Mouse (Mus musculus) MEL (cell line): ENCODE results near the gene Gng7. TPM values are rescaled to one million over a fixed set of nuclear protein-coding genes. Genes with fewer than 3 reads are reported as not detected.

ENCODE experiments used
- DNase-seq: peaks from one replicate; pipeline ENCODE4 v3.0.0; 2011; ENCODE audit warnings: low read depth, low spot score
- H3K27ac ChIP-seq: 2 replicates; pipeline ENCODE4 v1.5.1; 2012; ENCODE audit warnings: low read depth, mild to moderate bottlenecking, control low read depth, low read length, moderate library complexity; ENCODE audit not compliant: control insufficient read depth
- H3K27me3 ChIP-seq, 2 experiments: fragments of 150-350 bp in 1 of 2; sonication (generic) in 1 of 2; 2 replicates each; pipeline ENCODE4 v1.6.1; 2012; ENCODE audit warnings: low read length in 2 of 2, mild to moderate bottlenecking in 2 of 2, improper control_type of control experiment in 1 of 2, moderate library complexity in 1 of 2; ENCODE audit not compliant: insufficient read depth in 2 of 2, control insufficient read depth in 1 of 2
- H3K36me3 ChIP-seq, 2 experiments: 2 replicates each; pipeline ENCODE4 v1.6.1; 2012 to 2014; ENCODE audit warnings: low read length in 2 of 2, improper control_type of control experiment in 1 of 2, inconsistent platforms in 1 of 2, mild to moderate bottlenecking in 1 of 2; ENCODE audit not compliant: insufficient read depth in 2 of 2, control insufficient read depth in 1 of 2
- H3K4me1 ChIP-seq, 2 experiments: fragments of 150-350 bp in 1 of 2; sonication (generic) in 1 of 2; 2 replicates each; pipeline ENCODE4 v1.6.1; 2012; ENCODE audit warnings: low read length in 2 of 2, improper control_type of control experiment in 1 of 2, mild to moderate bottlenecking in 1 of 2; ENCODE audit not compliant: insufficient read depth in 2 of 2, control insufficient read depth in 1 of 2
- H3K4me3 ChIP-seq, 2 experiments: fragments of 150-350 bp in 1 of 2; sonication (generic) in 1 of 2; 2 replicates each; pipeline ENCODE4 v1.5.1; 2012; ENCODE audit warnings: low read depth in 2 of 2, low read length in 2 of 2, mild to moderate bottlenecking in 2 of 2, moderate library complexity in 2 of 2, control low read depth in 1 of 2, improper control_type of control experiment in 1 of 2; ENCODE audit not compliant: control insufficient read depth in 1 of 2, insufficient read depth in 1 of 2
- H3K79me2 ChIP-seq: 2 replicates; pipeline ENCODE4 v1.6.1; 2012; ENCODE audit warnings: mild to moderate bottlenecking, low read length, moderate library complexity; ENCODE audit not compliant: control insufficient read depth, poor library complexity, insufficient read depth
- H3K9ac ChIP-seq: 2 replicates; pipeline ENCODE4 v1.6.1; 2012; ENCODE audit warnings: low read depth, mild to moderate bottlenecking, control low read depth, low read length, moderate library complexity; ENCODE audit not compliant: control insufficient read depth, poor library complexity, severe bottlenecking
- H3K9me3 ChIP-seq: fragments of 150-350 bp; sonication (generic); replicated peaks from 2 replicates; pipeline ENCODE4 v1.6.1; 2012; ENCODE audit warnings: mild to moderate bottlenecking, low read length, improper control_type of control experiment, moderate library complexity; ENCODE audit not compliant: insufficient read depth
- BHLHE40 ChIP-seq: IDR thresholded peaks from 2 replicates; pipeline ENCODE4 v1.6.1; 2012; ENCODE audit warnings: low read depth, mild to moderate bottlenecking, inconsistent platforms, low read length, improper control_type of control experiment, borderline replicate concordance
- CHD1 ChIP-seq: IDR thresholded peaks from 2 replicates; pipeline ENCODE4 v1.6.1; 2012; ENCODE audit warnings: low read depth, mild to moderate bottlenecking, inconsistent platforms, low read length, improper control_type of control experiment
- CHD2 ChIP-seq: IDR thresholded peaks from 2 replicates; pipeline ENCODE4 v1.6.1; 2011; ENCODE audit warnings: low read length, improper control_type of control experiment
- CTCF ChIP-seq, 3 experiments: IDR thresholded peaks in 2 of 3; conservative IDR thresholded peaks in 1 of 3; 2 replicates each; pipeline ENCODE4 v1.5.1; 2011 to 2012; ENCODE audit warnings: low read length in 3 of 3, low read depth in 2 of 3, mild to moderate bottlenecking in 2 of 3, improper control_type of control experiment in 1 of 3, inconsistent platforms in 1 of 3, mixed read lengths in 1 of 3, moderate library complexity in 1 of 3; ENCODE audit not compliant: control insufficient read depth in 1 of 3, insufficient read depth in 1 of 3, poor library complexity in 1 of 3, severe bottlenecking in 1 of 3
- E2F4 ChIP-seq: IDR thresholded peaks from 2 replicates; pipeline ENCODE4 v1.6.1; 2011; ENCODE audit warnings: low read depth, low read length, improper control_type of control experiment, borderline replicate concordance
- ELF1 ChIP-seq: IDR thresholded peaks from 2 replicates; pipeline ENCODE4 v1.6.1; 2014; ENCODE audit warnings: low read depth, mild to moderate bottlenecking, inconsistent platforms, low read length, improper control_type of control experiment, moderate library complexity
- EP300 ChIP-seq, 2 experiments: IDR thresholded peaks; 2 replicates each; pipeline ENCODE4 v1.6.1; 2011; ENCODE audit warnings: improper control_type of control experiment in 2 of 2, low read length in 2 of 2, low read depth in 1 of 2, mild to moderate bottlenecking in 1 of 2
- GABPA ChIP-seq: IDR thresholded peaks from 2 replicates; pipeline ENCODE4 v1.6.1; 2012; ENCODE audit warnings: low read depth, mild to moderate bottlenecking, inconsistent platforms, low read length, improper control_type of control experiment, moderate library complexity
- HCFC1 ChIP-seq: IDR thresholded peaks from 2 replicates; pipeline ENCODE4 v1.6.1; 2012; ENCODE audit warnings: low read depth, mild to moderate bottlenecking, inconsistent platforms, low read length, improper control_type of control experiment, moderate library complexity
- KAT2A ChIP-seq: conservative IDR thresholded peaks from 2 replicates; pipeline ENCODE4 v1.6.1; 2012; ENCODE audit warnings: low read depth, low read length, improper control_type of control experiment, inconsistent platforms
- MYB ChIP-seq: IDR thresholded peaks from 2 replicates; pipeline ENCODE4 v1.6.1; 2011; ENCODE audit warnings: mild to moderate bottlenecking, low read depth, low read length, improper control_type of control experiment
- NRF1 ChIP-seq: IDR thresholded peaks from 2 replicates; pipeline ENCODE4 v1.6.1; 2014; ENCODE audit warnings: low read depth, mild to moderate bottlenecking, inconsistent platforms, low read length, improper control_type of control experiment, moderate library complexity; ENCODE audit not compliant: poor library complexity, insufficient read depth, severe bottlenecking
- POLR2A ChIP-seq, 2 experiments: IDR thresholded peaks; 2 replicates each; pipeline ENCODE4 v1.6.1; 2011 to 2012; ENCODE audit warnings: low read length in 2 of 2, mild to moderate bottlenecking in 2 of 2, control low read depth in 1 of 2, improper control_type of control experiment in 1 of 2, low read depth in 1 of 2, moderate library complexity in 1 of 2; ENCODE audit not compliant: control insufficient read depth in 1 of 2, insufficient read depth in 1 of 2, poor library complexity in 1 of 2
- POLR2AphosphoS2 ChIP-seq: IDR thresholded peaks from 2 replicates; pipeline ENCODE4 v1.6.1; 2011; ENCODE audit warnings: low read length, improper control_type of control experiment
- RAD21 ChIP-seq: IDR thresholded peaks from 2 replicates; pipeline ENCODE4 v1.6.1; 2011; ENCODE audit warnings: mild to moderate bottlenecking, low read depth, low read length, improper control_type of control experiment
- RCOR1 ChIP-seq: IDR thresholded peaks from 2 replicates; pipeline ENCODE4 v1.6.1; 2012; ENCODE audit warnings: low read depth, mild to moderate bottlenecking, inconsistent platforms, low read length, improper control_type of control experiment
- SIN3A ChIP-seq: IDR thresholded peaks from 2 replicates; pipeline ENCODE4 v1.6.1; 2012; ENCODE audit warnings: low read length, improper control_type of control experiment, inconsistent platforms
- SMC3 ChIP-seq: IDR thresholded peaks from 2 replicates; pipeline ENCODE4 v1.6.1; 2011; ENCODE audit warnings: low read depth, low read length, improper control_type of control experiment
- TAL1 ChIP-seq: IDR thresholded peaks from 2 replicates; pipeline ENCODE4 v1.6.1; 2012; ENCODE audit warnings: mild to moderate bottlenecking, inconsistent platforms, low read length, moderate library complexity, mixed read lengths
- TCF12 ChIP-seq: IDR thresholded peaks from 2 replicates; pipeline ENCODE4 v1.6.1; 2014; ENCODE audit warnings: low read depth, mild to moderate bottlenecking, inconsistent platforms, low read length, improper control_type of control experiment, moderate library complexity
- UBTF ChIP-seq: IDR thresholded peaks from 2 replicates; pipeline ENCODE4 v1.6.1; 2012; ENCODE audit warnings: low read depth, mild to moderate bottlenecking, inconsistent platforms, low read length, improper control_type of control experiment, moderate library complexity, borderline replicate concordance; ENCODE audit not compliant: insufficient read depth
- USF1 ChIP-seq: IDR thresholded peaks from 2 replicates; pipeline ENCODE4 v1.6.1; 2014; ENCODE audit warnings: low read depth, mild to moderate bottlenecking, inconsistent platforms, low read length, improper control_type of control experiment, moderate library complexity
- ZC3H11A ChIP-seq: IDR thresholded peaks from 2 replicates; pipeline ENCODE4 v1.6.1; 2012; ENCODE audit warnings: low read depth, mild to moderate bottlenecking, inconsistent platforms, low read length, improper control_type of control experiment
- ZKSCAN1 ChIP-seq: IDR thresholded peaks from 2 replicates; pipeline ENCODE4 v1.6.1; 2012; ENCODE audit warnings: low read depth, mild to moderate bottlenecking, inconsistent platforms, low read length, improper control_type of control experiment, moderate library complexity
- polyA plus RNA-seq, 2 experiments: library from polyadenylated mRNA; stranded (reverse) in 1 of 2; unstranded in 1 of 2; fragments of >175 nt in 1 of 2; fragments of >200 nt in 1 of 2; gene quantifications; 2 replicates each; pipeline versions ENCODE4 v1.2.1 to v1.2.4; 2012; ENCODE audit warnings: low replicate concordance in 2 of 2, low read depth in 1 of 2; ENCODE audit not compliant: insufficient read length in 2 of 2, insufficient read depth in 1 of 2, missing spikeins in 1 of 2
- total RNA-seq: library from RNA; depleted of rRNA; stranded (reverse); fragments of 300-350 nt; gene quantifications from 2 replicates; pipeline ENCODE4 v1.2.3, GENCODE M21; 2012

Gene Gng7
- total and polyA plus RNA-seq, 3 experiments = 1.3 to 6.2 TPM; not detected in 1

DNA sequence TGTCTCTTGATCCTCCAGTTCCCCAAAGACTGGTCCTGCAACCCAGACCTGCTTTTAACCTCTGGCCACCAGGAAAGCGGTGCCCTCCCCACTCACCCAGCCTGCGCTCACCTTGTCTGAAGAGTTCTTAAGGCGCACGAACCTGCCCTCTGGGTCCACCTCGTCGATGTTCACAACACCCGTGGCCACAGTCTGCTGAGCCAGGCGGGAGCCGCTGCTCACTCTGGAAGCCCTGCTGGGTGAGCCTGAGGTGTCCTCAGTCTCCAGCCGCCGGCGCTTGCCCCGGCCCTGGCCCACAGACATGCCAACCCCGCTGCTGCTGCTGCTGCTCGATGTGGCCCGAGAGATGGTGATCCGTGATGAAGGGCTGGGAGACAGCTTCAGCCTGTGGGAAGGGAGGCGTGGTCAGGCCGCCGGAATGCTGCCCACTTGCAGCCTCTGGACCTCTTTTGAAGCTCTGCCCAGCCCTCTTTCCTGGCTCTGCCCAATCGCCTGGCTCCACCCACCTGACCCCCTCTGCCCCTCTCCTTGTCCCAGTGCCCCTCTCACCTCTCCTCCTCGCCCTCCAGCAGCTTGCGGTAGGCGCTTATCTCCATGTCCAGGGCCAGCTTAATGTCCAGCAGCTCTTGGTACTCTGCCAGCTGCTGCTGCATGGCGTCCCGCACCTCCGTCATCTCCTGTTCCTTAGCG is 110.6 kb downstream of the Gng7 start:
- peaks cover 0 to 6% of the 10 kb centered on the region in 2 experiments; a peak in 2 of 4 replicates for H3K4me1 ChIP-seq
- H3K27ac ChIP-seq = no peak overlapping the region
- H3K27me3 ChIP-seq = no peaks in the 10 kb centered on the region
- DNase-seq = no peak
- H3K79me2 ChIP-seq = peaks cover 14% of the 10 kb centered on the region
- H3K4me3 ChIP-seq = no peak overlapping the region
- TF ChIP-seq ZC3H11A (no peak), CTCF (IDR thresholded peaks at IDR 0.05 in 2 of 3, conservative IDR thresholded peaks at IDR 0.05 in 1 of 3; ENCODE audit: control insufficient read depth in 1 of 3, insufficient read depth in 1 of 3, low read depth in 2 of 3, low read length in 3 of 3, poor library complexity in 1 of 3, severe bottlenecking in 1 of 3) (no peak), USF1 (no peak), SMC3 (no peak), SIN3A (no peak), RCOR1 (no peak), CHD1 (no peak), TAL1 (no peak), POLR2A (IDR thresholded peaks at IDR 0.05; ENCODE audit: control insufficient read depth in 1 of 2, insufficient read depth in 1 of 2, low read depth in 1 of 2, low read length in 2 of 2, poor library complexity in 1 of 2) (no peak), MYB (no peak), TCF12 (no peak), HCFC1 (no peak), RAD21 (no peak), E2F4 (no peak), GABPA (no peak), KAT2A (no peak), POLR2AphosphoS2 (no peak)
- H3K9ac ChIP-seq = no peak overlapping the region
- peaks cover 0 to 5% of the 10 kb centered on the region in 2 experiments; a peak in 2 of 4 replicates for H3K36me3 ChIP-seq
- H3K9me3 ChIP-seq = no peaks in the 10 kb centered on the region

DNA sequence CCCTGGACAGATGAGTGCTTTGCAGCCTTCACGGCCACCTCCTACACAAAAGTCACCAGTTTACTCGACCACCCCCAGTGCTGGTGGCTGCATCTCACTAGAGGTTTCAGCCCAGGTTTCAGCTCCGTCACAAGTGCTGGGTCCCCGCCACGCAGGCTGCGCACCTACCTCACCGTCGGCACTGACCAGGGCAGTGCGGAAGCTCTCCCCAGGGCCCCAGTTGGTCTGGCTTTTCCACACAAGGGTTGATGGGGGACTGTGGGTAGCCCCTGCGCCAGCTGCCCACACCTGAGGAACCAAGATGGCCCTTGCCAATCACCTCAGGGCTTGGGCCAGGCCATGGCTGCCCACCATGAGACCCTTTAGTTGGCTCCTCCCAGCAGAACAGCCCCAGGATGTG is 111.5 kb downstream of the Gng7 start:
- Histone ChIP-seq H3K9ac (no peak overlapping the region), H3K27me3 (no peaks in the 10 kb centered on the region), H3K27ac (no peak overlapping the region), H3K4me1 (peaks cover 0 to 8% of the 10 kb centered on the region in 2 experiments; a peak in 2 of 4 replicates), H3K9me3 (no peaks in the 10 kb centered on the region), H3K36me3 (peaks cover 0 to 5% of the 10 kb centered on the region in 2 experiments; a peak in 2 of 4 replicates), H3K79me2 (peaks cover 17% of the 10 kb centered on the region), H3K4me3 (no peak overlapping the region)
- no peak for DNase-seq
- TF ChIP-seq USF1 (no peak), SIN3A (no peak), EP300 (IDR thresholded peaks at IDR 0.05; ENCODE audit: low read depth in 1 of 2, low read length in 2 of 2) (no peak), UBTF (no peak), TCF12 (no peak), ELF1 (no peak), KAT2A (no peak), ZC3H11A (no peak), POLR2AphosphoS2 (no peak), POLR2A (IDR thresholded peaks at IDR 0.05; ENCODE audit: control insufficient read depth in 1 of 2, insufficient read depth in 1 of 2, low read depth in 1 of 2, low read length in 2 of 2, poor library complexity in 1 of 2) (no peak), BHLHE40 (no peak), CHD2 (no peak), MYB (no peak), NRF1 (no peak), RAD21 (no peak), ZKSCAN1 (no peak), HCFC1 (no peak)
